Mouse (Mus musculus): ENCODE measurements around the gene Ddit4.
A peak's percentile ranks its signal among the peaks of the same experiment; 100 is the strongest.

The Ddit4 gene

DNA sequence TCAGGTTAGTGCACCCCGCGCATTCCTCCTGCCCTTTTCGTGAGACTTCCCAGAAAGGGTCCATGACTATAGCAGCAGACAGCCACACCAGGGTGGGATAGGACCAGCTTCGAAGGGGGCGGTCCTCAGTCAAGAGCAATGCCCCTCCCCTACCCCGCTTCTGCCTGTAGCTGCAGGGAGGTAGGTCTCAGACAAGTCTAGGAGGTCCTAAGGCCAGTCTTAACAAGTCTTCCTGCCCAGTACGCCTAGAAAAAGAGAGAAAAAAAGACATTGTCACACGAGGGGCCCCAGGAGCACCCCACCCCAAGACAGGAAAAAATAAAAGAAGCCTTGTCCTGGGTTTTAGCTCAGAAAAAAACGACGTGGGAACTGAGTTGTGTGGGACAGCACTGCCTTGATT, 35.0 kb downstream of the Ddit4 start:
- DNase-seq (ENCODE audit: low spot score) = no peak

DNA sequence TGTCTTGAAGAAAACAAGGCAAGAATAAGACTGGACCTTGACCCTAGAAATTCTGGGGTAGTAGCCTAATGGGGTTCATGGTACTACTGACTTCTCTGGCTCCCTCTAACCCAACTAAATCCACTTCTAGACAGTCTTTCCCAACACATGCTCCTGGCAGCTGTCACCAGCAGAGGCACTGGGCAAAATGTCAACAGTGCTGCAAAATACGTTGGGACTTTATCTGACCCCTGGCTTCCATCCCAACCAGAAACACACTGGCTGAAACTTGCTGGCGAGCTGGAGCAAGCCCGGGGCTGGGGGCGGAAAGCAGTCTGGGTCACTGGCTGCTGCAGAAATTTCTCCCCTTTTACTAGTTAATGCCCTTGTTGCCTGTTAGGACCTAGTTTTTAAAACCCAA, 35.5 kb downstream of the Ddit4 start:
- peak; percentile 76 for DNase-seq (ENCODE audit: low spot score)

DNA sequence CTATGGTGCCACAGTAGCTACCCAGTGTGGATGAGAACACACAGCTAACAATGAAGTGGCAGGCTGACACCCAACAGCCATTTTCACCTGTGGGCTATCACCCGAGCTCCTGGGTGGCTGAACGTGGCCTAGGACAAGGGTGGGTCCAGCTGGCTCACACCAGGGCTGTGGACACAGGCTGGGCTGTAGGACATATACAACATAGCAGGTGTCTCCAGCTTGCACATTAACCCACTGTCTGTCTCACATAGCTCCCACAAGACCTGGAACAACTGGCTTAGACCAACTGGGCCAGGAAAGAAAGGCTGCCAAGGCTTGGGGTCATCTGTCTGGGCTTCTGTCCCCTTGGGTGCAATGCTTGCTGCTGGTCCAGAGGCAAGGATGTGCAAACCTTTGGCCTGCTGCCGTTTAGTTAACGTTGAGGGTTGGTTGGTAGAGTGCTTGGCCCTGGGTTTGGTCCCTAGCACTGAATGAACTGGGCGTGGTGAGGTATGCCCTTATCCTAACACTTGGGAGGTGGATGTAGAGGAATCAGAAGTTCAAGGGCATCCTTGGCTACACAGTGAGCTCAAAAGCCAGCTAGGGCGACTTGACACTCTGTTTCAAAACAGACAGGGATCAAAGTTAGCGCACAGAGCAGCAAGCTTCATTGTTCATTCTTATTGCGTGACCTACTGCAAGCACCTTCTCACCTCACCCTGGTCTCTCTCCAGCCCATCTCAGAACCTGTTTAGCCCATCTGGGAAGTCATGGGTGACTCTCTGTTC, 36.3 kb downstream of the Ddit4 start:
- DNase-seq (ENCODE audit: low spot score) = peak; percentile 74

DNA sequence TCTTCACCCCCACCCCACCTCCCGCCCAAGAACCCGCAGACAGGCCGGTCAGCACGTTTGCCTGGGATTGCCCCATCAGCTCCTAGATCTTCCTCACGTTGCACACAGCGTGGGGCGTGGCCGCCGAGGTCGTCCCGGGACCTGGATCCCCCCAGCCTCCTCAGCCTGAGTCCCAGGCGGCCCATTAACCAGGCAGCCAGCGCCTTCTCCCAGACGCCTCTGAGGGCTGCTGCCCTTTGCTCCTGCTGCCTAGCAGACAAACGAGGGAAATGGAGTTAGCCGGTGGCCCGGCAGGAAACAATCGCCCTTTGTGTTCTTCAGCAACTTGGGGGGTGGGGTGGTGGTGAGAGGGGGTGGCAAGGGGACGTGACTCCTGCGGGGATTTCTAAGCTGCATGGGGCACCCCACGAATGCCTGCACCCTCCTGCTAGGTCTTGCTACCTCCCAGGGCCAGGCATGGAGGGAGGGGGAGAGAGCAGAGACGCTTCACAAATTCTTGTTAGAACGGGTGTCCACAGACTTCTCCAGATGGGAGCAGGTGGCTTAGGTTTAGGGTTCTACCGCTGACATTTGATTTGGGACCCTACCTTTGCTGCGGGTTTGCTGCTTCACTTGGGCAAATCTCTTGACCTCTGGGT, 40.0 kb downstream of the Ddit4 start:
- no peak for DNase-seq (ENCODE audit: low spot score)

DNA sequence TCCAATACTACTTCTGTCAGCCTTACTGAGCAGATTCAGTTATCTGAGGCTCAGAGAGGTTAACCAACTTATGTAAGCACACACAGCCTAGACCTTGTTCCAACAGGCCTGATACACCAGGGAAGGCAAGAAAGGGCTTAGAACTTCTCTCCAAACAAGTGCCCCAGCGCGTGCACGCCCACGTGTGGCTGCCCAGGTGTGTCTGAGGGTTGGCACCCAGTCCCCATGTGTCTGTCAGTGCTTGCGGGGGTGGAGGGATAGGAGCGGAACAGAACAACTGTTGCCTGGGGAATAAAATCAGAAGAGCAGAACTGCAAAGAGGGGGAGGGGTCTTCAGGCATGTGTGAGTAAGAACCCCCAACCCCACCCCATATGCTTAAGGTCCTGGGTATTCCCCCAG, 40.5 kb downstream of the Ddit4 start:
- DNase-seq (ENCODE audit: low spot score) = no peak

DNA sequence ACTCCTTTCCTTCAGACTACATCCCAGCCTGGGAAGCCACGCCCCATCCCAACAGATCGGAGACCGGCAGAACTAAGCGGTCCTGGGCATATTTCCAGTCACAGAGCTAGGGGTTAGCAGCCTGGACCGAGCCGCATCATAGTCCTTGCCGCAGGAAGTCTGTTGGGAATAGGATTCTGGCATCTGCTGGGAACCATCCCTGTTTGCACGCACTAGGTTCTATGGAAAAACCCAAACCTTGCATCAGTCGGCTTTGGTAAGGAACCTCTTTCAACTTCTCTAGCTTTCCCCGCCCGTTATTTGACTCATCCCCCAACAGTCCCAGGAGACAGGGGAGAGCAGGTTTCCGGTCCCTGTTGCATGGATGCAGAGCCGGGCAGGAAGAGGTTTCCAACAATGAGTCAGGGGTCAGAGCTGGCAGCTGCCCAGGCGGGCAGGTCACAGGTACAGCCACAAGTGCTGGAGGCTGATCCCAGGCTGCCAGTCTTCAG, 42.2 kb downstream of the Ddit4 start:
- DNase-seq (ENCODE audit: low spot score) = no peak

DNA sequence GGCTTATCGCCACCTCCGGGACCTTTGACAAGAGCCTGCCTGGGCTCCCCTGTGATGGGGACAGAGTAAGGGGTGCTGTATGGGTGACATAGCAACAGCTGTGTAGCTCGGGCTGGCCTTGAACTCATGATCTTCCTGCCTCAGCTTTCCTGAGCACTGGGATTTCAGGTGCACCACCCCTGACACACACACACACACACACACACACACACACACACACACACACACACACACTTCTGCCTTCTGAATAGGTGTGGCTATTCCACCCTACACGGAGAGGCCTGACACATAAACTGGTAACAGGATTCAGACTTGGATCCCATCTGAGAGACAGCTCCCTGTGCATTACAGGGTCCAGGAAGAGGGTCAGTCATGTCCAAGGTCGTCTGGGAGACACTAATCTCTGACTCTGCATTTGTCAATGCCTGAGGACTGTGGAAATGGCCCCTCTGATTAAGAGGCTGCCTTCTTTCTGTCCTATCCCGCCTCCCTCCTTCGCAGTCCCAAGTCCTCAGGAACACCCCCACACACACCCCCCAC, 42.8 kb downstream of the Ddit4 start:
- no peak for DNase-seq (ENCODE audit: low spot score)

DNA sequence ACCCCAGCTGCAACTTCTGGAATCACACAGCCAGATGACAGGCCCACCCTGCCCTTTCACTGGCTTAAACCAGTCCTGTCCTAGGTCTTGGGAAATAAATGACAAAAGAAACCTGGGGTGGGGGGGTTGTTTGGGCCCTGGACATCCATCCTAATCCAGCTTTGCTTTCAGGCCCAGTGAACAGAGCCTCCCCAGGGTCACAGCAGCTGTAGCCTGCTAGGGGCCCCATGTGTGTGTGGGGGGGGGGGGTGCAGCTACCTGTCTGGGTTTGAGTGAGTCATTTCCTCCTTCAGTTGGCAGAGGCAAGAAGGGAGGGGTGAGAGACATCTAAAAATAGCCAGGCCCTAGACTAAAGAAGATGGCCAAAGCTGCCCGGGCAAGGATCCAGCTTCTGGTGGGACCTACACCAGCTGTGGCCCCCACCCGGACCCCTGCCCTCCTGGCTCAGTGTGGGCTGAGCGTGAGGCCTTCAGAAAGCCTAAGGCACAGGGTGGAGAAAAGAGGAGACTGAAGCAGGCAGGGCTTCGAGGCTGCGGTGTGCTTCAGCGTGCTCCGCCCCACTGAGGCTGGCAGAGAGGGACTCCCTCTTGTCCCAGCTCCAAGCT, 43.8 kb downstream of the Ddit4 start:
- DNase-seq (ENCODE audit: low spot score) = no peak

DNA sequence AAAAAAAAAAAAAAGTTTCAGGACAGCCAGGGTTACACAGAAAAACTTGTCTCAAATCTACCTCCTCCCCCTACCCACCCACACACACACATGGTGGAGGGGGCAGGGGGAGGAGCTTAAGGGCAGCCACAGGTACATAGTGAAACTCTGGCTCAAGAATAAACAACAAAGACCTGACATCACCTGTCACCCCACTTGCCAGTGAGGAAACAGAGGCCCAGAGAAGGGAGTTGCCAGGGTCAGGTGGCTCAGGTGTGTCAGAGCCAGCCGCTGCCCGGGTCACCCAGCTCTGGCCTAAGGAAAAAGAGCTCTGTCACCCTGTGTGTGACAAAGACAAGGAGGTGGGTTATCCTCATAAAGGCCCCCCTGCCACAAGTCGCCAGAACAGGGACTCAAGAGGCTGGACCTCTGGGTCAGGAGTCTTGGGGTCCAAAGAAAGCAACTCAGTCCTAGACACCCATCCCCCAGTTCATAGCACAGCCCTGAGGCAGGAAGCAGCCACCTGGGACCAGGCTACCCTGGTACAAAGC, 44.5 kb downstream of the Ddit4 start:
- DNase-seq (ENCODE audit: low spot score) = no peak

DNA sequence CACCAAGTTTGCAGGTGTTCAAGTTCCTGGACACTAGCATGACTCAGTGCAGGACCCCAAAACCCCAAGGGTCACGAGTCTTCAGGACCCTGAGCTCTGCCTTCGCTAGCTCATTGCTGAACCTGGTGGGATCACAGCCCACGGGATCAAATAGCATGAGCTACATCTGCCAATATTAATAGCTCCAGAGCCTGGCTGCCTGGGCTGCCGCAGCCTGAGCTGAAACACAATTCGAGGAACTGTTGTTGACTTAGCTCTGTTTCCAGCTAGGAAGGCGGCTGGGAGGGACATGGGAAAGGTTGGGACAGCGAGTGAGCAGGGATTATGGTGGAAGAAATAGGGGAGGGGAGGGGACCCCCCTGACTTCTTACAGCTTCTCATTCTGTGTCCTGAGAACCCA, 48.5 kb downstream of the Ddit4 start:
- no peak for DNase-seq (ENCODE audit: low spot score)

DNA sequence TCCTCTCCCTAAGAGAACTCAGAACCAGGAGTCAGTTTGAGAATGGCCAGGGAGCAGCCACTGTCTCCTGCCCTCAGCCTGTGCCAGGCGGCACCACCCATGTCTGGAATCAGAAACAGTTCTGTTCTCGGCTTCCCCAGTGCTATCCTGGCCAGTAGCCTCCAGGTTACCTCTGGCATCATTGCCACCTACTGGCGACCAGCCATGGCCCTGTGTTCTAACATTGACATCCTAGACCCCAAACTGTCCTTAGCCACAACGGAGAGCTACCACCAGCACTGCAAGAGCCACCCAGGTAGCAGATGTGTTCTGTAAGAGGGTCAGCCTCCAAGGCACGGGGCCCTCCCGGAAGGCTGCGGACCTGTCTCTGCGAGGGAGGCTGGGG, 49.0 kb downstream of the Ddit4 start:
- no peak for DNase-seq (ENCODE audit: low spot score)

DNA sequence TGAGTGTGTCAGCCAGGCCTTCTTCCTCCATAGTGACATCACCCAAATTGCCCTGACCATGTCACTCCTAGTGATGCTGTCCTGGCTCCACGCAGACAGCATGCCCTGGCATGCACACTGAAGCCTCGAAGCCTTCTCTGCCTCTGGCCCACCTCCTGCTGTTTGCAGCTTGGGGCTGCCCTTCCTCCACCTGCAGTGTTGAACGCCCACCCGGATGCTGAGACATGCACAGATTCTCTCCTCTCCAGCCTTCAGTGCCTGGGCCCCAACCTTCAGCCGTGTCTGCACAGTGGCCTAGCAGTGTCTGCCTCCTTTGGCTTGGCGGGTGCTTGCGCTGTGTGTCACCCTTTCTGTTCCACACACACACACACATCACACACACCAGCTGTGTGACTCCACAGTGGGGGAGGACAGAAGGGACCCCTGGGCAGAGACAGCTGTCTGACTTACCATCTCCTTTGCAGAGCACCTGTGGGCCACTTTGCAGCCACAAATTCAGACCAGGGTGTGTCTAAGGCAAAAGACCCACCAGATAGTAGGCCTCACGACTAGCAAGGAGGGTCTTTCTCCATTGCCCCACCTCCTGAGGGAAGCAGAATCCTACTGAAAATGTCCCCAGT, 49.5 kb downstream of the Ddit4 start:
- no peak for DNase-seq (ENCODE audit: low spot score)

DNA sequence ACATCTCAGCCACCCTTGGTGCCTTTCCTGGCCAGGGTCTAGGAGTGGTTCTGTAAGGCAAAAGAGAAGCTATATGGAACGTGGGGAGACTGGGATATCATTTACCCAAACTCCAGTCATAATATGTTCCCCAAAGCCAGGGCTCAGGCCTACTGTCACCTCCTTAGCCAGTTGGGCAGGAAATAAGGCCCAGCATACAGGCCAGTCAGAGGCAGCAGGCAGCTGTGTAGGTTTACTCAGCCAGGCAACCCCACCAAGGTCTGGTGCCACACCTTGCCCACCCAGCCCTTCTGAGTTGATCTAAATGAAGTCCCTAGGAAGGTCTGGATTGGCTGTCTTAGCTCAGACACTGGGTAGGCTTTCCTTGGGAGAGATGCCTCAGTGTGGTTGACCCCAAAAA, 50.2 kb downstream of the Ddit4 start:
- DNase-seq (ENCODE audit: low spot score) = no peak

DNA sequence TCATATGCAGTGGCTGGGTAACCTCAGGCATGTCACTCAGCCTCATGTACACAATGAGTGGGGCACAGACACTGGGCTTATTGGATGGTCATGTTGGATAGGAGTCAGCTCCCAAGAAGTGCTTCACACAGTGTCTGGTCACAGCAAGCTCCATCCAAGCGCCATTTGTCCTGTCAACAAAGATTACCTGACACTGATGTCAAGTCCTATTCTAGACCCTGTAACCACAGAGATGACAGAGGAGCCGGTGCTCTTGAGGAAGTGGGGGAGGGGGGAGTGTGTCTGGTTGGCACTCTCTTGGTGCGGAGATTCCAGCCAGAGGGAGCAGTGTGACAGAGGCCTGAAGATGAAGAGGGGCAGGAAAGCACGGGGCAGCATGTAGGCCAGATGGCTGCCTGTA, 50.7 kb downstream of the Ddit4 start:
- DNase-seq (ENCODE audit: low spot score) = no peak

DNA sequence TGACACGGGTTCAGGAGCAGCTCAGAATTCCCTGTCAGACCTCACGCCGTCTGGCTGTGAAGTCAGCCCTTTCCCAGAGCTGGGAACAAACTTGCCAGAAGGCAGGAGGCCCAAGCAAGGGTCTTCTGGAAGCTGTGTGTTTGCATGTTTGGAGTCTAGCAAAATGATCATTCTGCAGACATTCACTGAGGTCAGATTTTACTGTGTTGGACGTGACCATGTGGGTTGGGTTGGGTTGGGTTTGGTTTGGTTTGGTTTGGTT, 51.5 kb downstream of the Ddit4 start:
- no peak for DNase-seq (ENCODE audit: low spot score)

Data from testis, postnatal 14 days (tissue).